Mouse (Mus musculus): Measurements from ENCODE around the gene Tssk2. TPM values are rescaled to one million over a fixed set of nuclear protein-coding genes. Genes with fewer than 3 reads are reported as not detected.
A peak's percentile ranks its signal among the peaks of the same experiment; 100 is the strongest.

Tssk2 gene
- polyA plus RNA-seq, 1 experiment from 2014 or later = not detected

DNA sequence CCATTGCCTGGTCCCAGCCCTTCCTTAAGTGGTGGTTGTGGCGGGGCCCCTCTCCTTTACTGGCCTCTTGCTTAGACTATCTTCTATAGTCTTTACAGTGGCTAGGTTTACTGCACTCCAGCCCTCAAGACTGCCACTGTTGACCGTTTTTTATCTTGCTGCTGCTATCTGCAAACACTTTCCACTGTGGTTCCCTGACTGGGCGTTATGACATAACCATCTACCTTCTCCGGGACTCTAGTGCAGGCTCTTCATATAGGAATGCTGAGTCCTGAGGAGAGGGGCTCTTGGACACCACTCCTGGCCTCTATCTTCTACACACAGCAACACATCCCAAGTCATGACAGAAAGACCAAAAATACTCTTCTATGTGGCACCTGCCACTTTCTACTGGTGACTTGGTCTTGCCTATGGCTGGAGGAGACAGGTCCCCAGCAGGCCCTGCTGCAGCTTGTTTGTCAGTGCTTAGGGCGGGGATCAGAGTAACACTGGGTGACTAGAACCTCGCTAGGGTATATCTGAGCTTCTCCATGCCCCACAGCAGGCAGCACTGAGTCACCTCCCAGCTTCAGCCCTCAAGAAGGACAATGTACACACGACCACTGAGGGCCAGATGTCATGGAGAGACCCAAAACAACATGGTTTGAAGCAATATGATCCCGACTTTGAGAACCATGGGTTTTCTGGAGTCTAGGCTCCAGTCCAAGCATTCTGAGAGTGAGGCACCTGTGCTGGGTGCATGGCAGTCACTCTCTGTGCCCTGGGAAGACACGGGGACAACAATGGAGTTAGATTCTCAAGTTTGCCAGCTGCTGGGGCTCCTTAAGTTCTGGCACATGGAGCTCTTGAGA, 35.4 kb downstream of the Tssk2 start:
- H3K4me2 ChIP-seq (replicated peaks) = no peak overlapping the region
- no peak for ATAC-seq (ENCODE audit: low FRiP score, low read depth)
- H3K27me3 ChIP-seq = peaks cover 51% of the 10 kb centered on the region
- H3K9ac ChIP-seq (replicated peaks) = no peak overlapping the region
- no peak overlapping the region for H3K4me3 ChIP-seq
- H3K36me3 ChIP-seq = no peaks in the 10 kb centered on the region
- peaks cover 7% of the 10 kb centered on the region; the same call in 1 of the 2 replicates for H3K4me1 ChIP-seq
- WGBS = 70% methylated on average over 9 of the region's 9 CpGs
- no peak overlapping the region for H3K27ac ChIP-seq (replicated peaks)
- H3K9me3 ChIP-seq = no peaks in the 10 kb centered on the region

DNA sequence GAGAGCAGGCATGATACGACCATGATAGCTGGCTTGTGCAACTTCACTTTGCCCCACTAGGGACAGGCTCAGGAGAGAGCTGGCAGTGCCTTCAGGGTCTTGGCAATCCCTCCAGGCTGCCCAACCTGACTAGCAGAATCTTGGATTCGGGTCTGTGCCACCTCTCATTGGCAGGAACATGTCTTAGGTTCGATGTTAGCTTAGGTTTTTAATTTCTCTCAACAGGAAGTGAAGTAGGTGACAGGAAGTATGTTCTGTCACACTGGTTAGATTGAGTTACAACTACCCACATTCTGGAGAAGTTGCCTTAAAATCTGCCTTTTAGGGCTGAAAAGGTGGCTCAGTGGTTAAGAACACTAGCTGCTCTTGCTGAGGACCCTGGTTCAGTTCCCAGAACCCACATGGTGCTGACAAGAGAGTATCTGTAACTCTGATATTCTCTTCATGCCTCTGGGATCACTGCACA, 36.0 kb downstream of the Tssk2 start:
- no peak for ATAC-seq (ENCODE audit: low FRiP score, low read depth)
- Histone ChIP-seq H3K9me3 (no peaks in the 10 kb centered on the region), H3K4me3 (no peak overlapping the region), H3K27me3 (peaks cover 51% of the 10 kb centered on the region), H3K27ac (replicated peaks) (no peak overlapping the region), H3K4me2 (replicated peaks) (no peak overlapping the region), H3K9ac (replicated peaks) (no peak overlapping the region), H3K36me3 (no peaks in the 10 kb centered on the region), H3K4me1 (0 out of 2 replicates have a peak, but pooled peaks cover under 1% of the 10 kb centered on the region)
- 78% methylated on average over 3 of the region's 3 CpGs for WGBS

DNA sequence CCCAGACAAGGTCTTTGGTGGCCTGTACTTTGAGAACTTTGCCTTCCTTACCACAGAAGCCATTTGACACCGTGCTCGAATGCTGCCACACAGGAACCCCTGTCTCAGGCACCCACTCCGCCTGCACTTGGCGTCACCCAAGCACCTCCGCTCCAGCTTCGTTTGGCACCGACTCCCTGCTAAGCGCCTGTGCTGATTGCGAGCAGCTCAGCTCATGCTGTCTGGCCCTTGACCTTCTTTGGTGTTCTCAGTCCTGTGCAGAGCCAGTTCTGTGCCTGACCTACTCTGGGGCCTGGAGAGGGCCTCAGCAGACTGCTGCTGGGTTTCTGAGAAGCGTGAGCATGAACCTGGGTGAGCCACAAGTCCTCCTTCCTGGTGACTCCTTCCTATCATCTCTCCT, 38.3 kb downstream of the Tssk2 start:
- Histone ChIP-seq H3K9me3 (no peaks in the 10 kb centered on the region), H3K4me2 (replicated peaks) (no peak overlapping the region), H3K4me3 (no peak overlapping the region), H3K27ac (replicated peaks) (no peak overlapping the region), H3K36me3 (no peaks in the 10 kb centered on the region), H3K4me1 (no peaks in the 10 kb centered on the region), H3K27me3 (peaks cover 43% of the 10 kb centered on the region), H3K9ac (replicated peaks) (no peak overlapping the region)
- no peak for ATAC-seq (ENCODE audit: low FRiP score, low read depth)
- WGBS = 83% methylated on average over 10 of the region's 10 CpGs

DNA sequence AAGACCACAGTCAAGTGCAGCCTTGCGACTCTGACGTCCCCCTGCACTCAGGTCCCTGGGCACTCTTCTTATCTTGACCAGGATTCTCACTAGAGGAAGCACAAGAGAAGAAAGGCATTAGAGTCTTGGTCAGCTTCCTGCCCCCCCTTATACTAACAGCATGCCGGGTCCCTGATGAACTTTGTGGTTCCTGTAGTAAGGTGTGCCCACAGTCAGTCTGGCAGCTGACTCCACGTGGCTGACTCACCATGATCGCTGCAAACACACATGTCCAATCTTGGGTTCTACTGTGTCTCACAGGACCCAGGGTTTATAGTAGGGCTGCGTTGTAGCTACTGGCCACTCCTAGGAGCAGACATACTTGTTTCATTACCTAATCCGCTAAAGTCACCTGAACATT, 39.8 kb downstream of the Tssk2 start:
- Histone ChIP-seq H3K27me3 (peaks cover 36% of the 10 kb centered on the region), H3K36me3 (no peaks in the 10 kb centered on the region), H3K27ac (replicated peaks) (no peak overlapping the region), H3K4me1 (no peaks in the 10 kb centered on the region), H3K4me2 (replicated peaks) (no peak overlapping the region), H3K9me3 (no peaks in the 10 kb centered on the region), H3K4me3 (no peak overlapping the region), H3K9ac (replicated peaks) (no peak overlapping the region)
- ATAC-seq (ENCODE audit: low FRiP score, low read depth) = no peak
- 85% methylated on average over 7 of the region's 7 CpGs for WGBS

DNA sequence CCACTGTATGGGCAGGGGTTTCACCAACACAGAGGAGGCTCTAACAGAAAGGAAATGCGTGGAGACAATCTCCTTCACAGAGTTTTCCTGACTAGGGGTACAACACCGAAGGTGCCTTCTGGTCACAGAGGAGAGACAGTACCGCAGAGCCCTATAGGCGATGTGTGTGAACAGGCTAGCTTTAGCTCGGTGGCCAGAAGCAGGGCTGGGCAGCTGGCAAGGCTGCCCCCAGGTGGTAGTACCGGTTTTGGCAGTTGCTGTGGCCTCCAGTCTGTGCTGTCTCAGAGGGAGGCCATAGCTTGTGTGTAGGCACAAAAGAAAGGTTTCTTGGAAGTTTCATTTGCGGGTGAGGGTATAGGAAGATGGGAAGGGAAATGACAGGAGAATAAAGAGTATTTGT, 40.4 kb downstream of the Tssk2 start:
- Histone ChIP-seq H3K27ac (replicated peaks) (no peak overlapping the region), H3K27me3 (peaks cover 30% of the 10 kb centered on the region), H3K4me1 (no peaks in the 10 kb centered on the region), H3K9ac (replicated peaks) (no peak overlapping the region), H3K4me2 (replicated peaks) (no peak overlapping the region), H3K36me3 (no peaks in the 10 kb centered on the region), H3K9me3 (no peaks in the 10 kb centered on the region), H3K4me3 (no peak overlapping the region)
- WGBS = 10% methylated on average over 7 of the region's 7 CpGs
- ATAC-seq (ENCODE audit: low FRiP score, low read depth) = peak; percentile 80; the same call in 1 of the 2 replicates

DNA sequence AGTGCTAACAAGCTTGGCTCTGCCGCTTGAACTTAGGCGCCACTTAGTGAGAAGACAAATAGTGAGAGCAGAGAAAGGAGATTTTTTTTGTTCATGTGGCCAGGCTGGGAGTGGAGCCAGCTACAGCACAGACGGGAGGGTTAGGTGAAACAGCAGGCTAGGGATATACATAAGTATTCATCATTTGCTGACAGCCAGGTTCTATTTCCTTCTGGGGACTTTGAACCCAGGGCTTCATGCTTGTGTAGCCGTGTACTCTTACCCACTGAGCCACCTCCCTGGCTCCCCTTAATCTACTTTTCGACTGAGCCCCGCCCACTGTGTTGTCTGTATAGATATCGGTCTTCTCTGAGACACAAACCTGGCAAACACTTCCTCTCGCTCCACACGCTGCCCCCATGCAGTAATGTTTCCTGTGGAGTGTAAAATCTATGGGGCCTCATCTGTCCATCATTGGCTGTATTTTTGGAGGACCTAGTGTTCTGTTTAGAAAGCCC, 40.9 kb downstream of the Tssk2 start:
- H3K27ac ChIP-seq (replicated peaks) = no peak overlapping the region
- H3K9ac ChIP-seq (replicated peaks) = no peak overlapping the region
- H3K9me3 ChIP-seq = no peaks in the 10 kb centered on the region
- H3K4me2 ChIP-seq (replicated peaks) = no peak overlapping the region
- ATAC-seq (ENCODE audit: low FRiP score, low read depth) = no peak
- no peaks in the 10 kb centered on the region for H3K4me1 ChIP-seq
- H3K36me3 ChIP-seq = no peaks in the 10 kb centered on the region
- 57% methylated on average over 9 of the region's 9 CpGs for WGBS
- peaks cover 25% of the 10 kb centered on the region for H3K27me3 ChIP-seq
- H3K4me3 ChIP-seq = no peak overlapping the region

DNA sequence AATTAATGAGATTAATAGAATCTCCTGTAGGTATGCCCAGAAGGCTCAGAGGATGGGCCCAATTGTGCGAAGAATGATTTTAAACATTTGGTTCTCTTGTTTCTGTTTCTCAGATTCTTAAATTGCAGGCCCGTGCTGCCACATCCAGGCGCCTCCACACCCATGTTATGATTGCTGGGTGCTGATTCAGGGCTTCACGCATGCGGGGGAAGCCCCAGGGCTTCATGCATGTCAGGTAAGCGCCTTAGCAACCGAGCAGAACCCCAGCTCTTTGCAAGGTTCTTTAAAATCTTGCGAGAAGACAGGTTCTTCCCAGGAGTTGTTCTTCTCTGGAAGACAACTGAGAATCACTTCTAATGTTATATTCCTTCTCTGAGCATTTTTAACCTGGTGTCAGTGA, 45.0 kb downstream of the Tssk2 start:
- ATAC-seq (ENCODE audit: low FRiP score, low read depth) = no peak
- H3K9me3 ChIP-seq = no peaks in the 10 kb centered on the region
- H3K36me3 ChIP-seq = no peaks in the 10 kb centered on the region
- no peaks in the 10 kb centered on the region for H3K4me1 ChIP-seq
- 0 out of 2 replicates have a peak, but pooled peaks cover under 1% of the 10 kb centered on the region for H3K27me3 ChIP-seq
- no peak overlapping the region for H3K27ac ChIP-seq (replicated peaks)
- no peak overlapping the region for H3K9ac ChIP-seq (replicated peaks)
- no peak overlapping the region for H3K4me2 ChIP-seq (replicated peaks)
- H3K4me3 ChIP-seq = no peak overlapping the region
- WGBS = 69% methylated on average over 8 of the region's 8 CpGs

DNA sequence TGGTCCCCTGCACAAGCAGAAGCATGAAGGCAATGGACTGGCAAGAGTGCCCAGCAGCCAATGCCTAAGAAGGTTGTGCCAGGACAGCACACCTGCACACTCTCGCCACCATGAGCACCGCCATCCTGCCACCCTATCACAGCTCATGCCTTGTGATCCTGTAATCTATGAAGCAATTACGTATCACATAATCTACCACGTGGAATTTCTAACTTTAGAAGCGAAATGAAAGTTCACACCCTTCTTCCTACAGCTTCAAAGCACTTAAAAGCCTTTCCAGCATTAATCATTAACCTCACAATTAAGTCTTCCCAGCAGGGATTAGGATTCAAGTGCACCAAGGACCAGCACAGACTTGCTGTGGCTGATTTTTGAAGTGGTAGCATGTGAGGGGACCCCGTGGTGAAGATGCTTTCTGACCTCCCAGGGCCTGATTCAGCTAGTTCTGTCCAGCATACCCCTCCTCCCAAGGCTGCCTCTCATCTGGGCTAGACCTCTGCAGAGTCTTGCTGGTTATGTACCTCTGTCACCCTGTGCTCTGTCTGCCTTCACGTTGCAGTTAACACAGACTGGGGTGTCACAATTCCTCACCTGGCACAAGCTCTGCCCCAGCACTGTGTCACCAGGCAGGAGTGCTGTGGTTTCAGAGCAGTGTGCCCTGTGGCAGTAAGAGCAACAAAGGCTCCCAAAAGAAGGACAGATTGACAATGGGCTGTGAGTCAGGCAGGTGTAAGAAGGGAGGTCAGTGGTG, 46.8 kb downstream of the Tssk2 start:
- no peaks in the 10 kb centered on the region for H3K36me3 ChIP-seq
- no peak overlapping the region for H3K4me2 ChIP-seq (replicated peaks)
- no peak overlapping the region for H3K9ac ChIP-seq (replicated peaks)
- WGBS = 65% methylated on average over 7 of the region's 7 CpGs
- no peaks in the 10 kb centered on the region for H3K27me3 ChIP-seq
- no peak for ATAC-seq (ENCODE audit: low FRiP score, low read depth)
- H3K4me1 ChIP-seq = peaks cover 15% of the 10 kb centered on the region
- no peak overlapping the region for H3K4me3 ChIP-seq
- H3K27ac ChIP-seq (replicated peaks) = no peak overlapping the region
- H3K9me3 ChIP-seq = no peaks in the 10 kb centered on the region

DNA sequence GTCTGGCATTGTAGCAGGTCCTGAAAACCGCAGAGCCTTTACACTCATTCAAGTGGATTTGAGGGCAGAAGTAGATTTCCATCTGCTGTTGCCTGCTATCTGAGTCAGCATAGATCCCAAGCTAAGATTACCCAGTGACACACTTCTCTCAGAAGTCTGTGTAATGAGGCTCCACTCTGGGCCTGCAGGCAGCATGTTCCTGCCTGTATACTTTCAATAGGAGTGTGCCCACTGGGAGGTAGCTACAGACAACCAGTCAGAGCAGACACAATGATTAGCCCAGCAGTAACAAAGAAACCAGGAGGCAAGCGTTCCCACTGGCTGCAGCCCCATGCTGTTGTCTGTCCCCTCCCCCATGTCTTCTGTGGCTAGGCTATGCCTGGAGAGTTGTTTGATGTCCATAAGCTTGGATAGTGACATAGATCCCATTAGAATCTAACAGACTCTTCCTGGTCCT, 51.0 kb downstream of the Tssk2 start:
- 18% methylated on average over 2 of the region's 2 CpGs for WGBS
- Histone ChIP-seq H3K27me3 (no peaks in the 10 kb centered on the region), H3K36me3 (no peaks in the 10 kb centered on the region), H3K27ac (replicated peaks) (peak overlapping the region; percentile 75), H3K4me3 (no peak overlapping the region), H3K4me1 (peaks cover 18% of the 10 kb centered on the region), H3K4me2 (replicated peaks) (no peak overlapping the region), H3K9me3 (no peaks in the 10 kb centered on the region), H3K9ac (replicated peaks) (no peak overlapping the region)
- ATAC-seq (ENCODE audit: low FRiP score, low read depth) = peak; percentile 97

Other genes starting within 250 kb of the Tssk2 start
- gene Med15, start 165.7 kb upstream of the Tssk2 start, polyA plus RNA-seq (2016; fragmentation: Nextera tagmentation; extraction: Ambion mirVana) = 47.4 and 48.0 TPM in 2 replicates
- 52.8 and 57.9 TPM in 2 replicates for gene Klhl22, start 139.0 kb upstream of the Tssk2 start, polyA plus RNA-seq (2016; fragmentation: Nextera tagmentation; extraction: Ambion mirVana)
- gene Scarf2, start 101.4 kb upstream of the Tssk2 start, polyA plus RNA-seq (2016; fragmentation: Nextera tagmentation; extraction: Ambion mirVana) = 10.1 and 12.1 TPM in 2 replicates
- gene B830017H08Rik, start 65.5 kb upstream of the Tssk2 start, polyA plus RNA-seq (2016; fragmentation: Nextera tagmentation; extraction: Ambion mirVana) = 0.45 and 0.55 TPM in 2 replicates
- 4.4 and 5.8 TPM in 2 replicates for gene Car15, start 60.3 kb upstream of the Tssk2 start, polyA plus RNA-seq (2016; fragmentation: Nextera tagmentation; extraction: Ambion mirVana)
- 0.55 and 0.67 TPM in 2 replicates for gene Gm20518, start 7.0 kb upstream of the Tssk2 start, polyA plus RNA-seq (2016; fragmentation: Nextera tagmentation; extraction: Ambion mirVana)
- 0.05 and 0.09 TPM in 2 replicates for gene Tssk1, start 4.4 kb upstream of the Tssk2 start, polyA plus RNA-seq (2016; fragmentation: Nextera tagmentation; extraction: Ambion mirVana)
- 105 and 108 TPM in 2 replicates for gene Dgcr2, start 75 bp upstream of the Tssk2 start, polyA plus RNA-seq (2016; fragmentation: Nextera tagmentation; extraction: Ambion mirVana)
- gene Ess2, start 12.7 kb downstream of the Tssk2 start, polyA plus RNA-seq (2016; fragmentation: Nextera tagmentation; extraction: Ambion mirVana) = 56.7 and 61.6 TPM in 2 replicates
- 0.26 and 0.52 TPM in 2 replicates for gene Gsc2, start 16.4 kb downstream of the Tssk2 start, polyA plus RNA-seq (2016; fragmentation: Nextera tagmentation; extraction: Ambion mirVana)
- 120 and 132 TPM in 2 replicates for gene Slc25a1, start 29.6 kb downstream of the Tssk2 start, polyA plus RNA-seq (2016; fragmentation: Nextera tagmentation; extraction: Ambion mirVana)
- not detected in 2 replicates for gene Vpreb2, start 81.8 kb downstream of the Tssk2 start, polyA plus RNA-seq (2016; fragmentation: Nextera tagmentation; extraction: Ambion mirVana)
- gene Dgcr6, start 154.2 kb downstream of the Tssk2 start, polyA plus RNA-seq (2016; fragmentation: Nextera tagmentation; extraction: Ambion mirVana) = 144 TPM in 2 replicates
- 6.8 and 8.7 TPM in 2 replicates for gene Prodh, start 191.6 kb downstream of the Tssk2 start, polyA plus RNA-seq (2016; fragmentation: Nextera tagmentation; extraction: Ambion mirVana)
- gene Rtn4r, start 229.0 kb downstream of the Tssk2 start, polyA plus RNA-seq (2016; fragmentation: Nextera tagmentation; extraction: Ambion mirVana) = 7.6 and 7.9 TPM in 2 replicates

All from midbrain, embryonic 12.5 days (tissue).